Mouse (Mus musculus) heart, adult 18-20 months (tissue): ENCODE data around the gene Ndufa10. TPM values are rescaled to one million over a fixed set of nuclear protein-coding genes. Genes with fewer than 3 reads are reported as not detected.

ENCODE experiments used
- DNase-seq, 2 experiments: peaks; one replicate each; pipeline ENCODE4 v3.0.0; 2021 to 2022; ENCODE audit warnings: mixed read lengths in 1 of 2
- microRNA-seq, 2 experiments: library from miRNA; unstranded; fragments of <30 nt; microRNA quantifications; one replicate each; pipeline ENCODE4 v1.2.0; 2022
- total RNA-seq, 2 experiments: library from RNA; stranded (reverse); gene quantifications; 2 replicates each; pipeline ENCODE4 v1.2.3; 2021

Ndufa10 gene
- total RNA-seq, 2 experiments from 2014 or later, result 883 to 1,003 TPM

GRCm38 (mm10) chr1:92431420-92431819 is 42.2 kb downstream of the Ndufa10 start:
- DNase-seq, result no peak

- no peak for DNase-seq
These were observed 42.7 kb downstream of the Ndufa10 start for GRCm38 (mm10) chr1:92430991-92431390.

- DNase-seq, result no peak
These were observed 48.9 kb downstream of the Ndufa10 start for GRCm38 (mm10) chr1:92424714-92425113.

GRCm38 (mm10) chr1:92405131-92405530 is 68.5 kb downstream of the Ndufa10 start:
- DNase-seq, result peak in 1 of 2 experiments; percentile 13

- DNase-seq, result no peak
These were observed 73.1 kb downstream of the Ndufa10 start for GRCm38 (mm10) chr1:92400556-92400955.

- no peak for DNase-seq
These were observed 75.1 kb downstream of the Ndufa10 start for GRCm38 (mm10) chr1:92398601-92399000.

GRCm38 (mm10) chr1:92397511-92398051 is 76.1 kb downstream of the Ndufa10 start:
- no peak for DNase-seq

- DNase-seq, result no peak
These were observed 79.4 kb downstream of the Ndufa10 start for GRCm38 (mm10) chr1:92394279-92394678.

GRCm38 (mm10) chr1:92393166-92393565 is 80.5 kb downstream of the Ndufa10 start:
- no peak for DNase-seq

Small RNA genes lying within 50 kb of the gene (microRNA-seq; reads per million reads assigned to microRNA genes)
- gene Mir6900, result 3.5 to 4.9 reads per million in 2 experiments

Other genes with a start within 250 kb of the Ndufa10 start
- gene Olfr1416, start 11.3 kb upstream of the Ndufa10 start, total RNA-seq, result not detected
- not detected for gene Olfr1415, start 22.2 kb upstream of the Ndufa10 start, total RNA-seq
- not detected for gene Olfr1414, start 44.8 kb upstream of the Ndufa10 start, total RNA-seq
- not detected for gene Olfr1413, start 97.5 kb upstream of the Ndufa10 start, total RNA-seq
- not detected for gene Olfr1412, start 111.9 kb upstream of the Ndufa10 start, total RNA-seq
- gene Olfr1411, start 120.6 kb upstream of the Ndufa10 start, total RNA-seq, result not detected
- gene Olfr1410, start 131.9 kb upstream of the Ndufa10 start, total RNA-seq, result not detected
- not detected for gene Olfr12, start 143.9 kb upstream of the Ndufa10 start, total RNA-seq
- gene Cops9, start 168.1 kb upstream of the Ndufa10 start, total RNA-seq, result 100 to 1,000 TPM; 229 to 251 TPM
- not detected for gene Otos, start 175.0 kb upstream of the Ndufa10 start, total RNA-seq